8 mouse cellular contexts compared by ENCODE assay signal in the genomic region with DNA sequence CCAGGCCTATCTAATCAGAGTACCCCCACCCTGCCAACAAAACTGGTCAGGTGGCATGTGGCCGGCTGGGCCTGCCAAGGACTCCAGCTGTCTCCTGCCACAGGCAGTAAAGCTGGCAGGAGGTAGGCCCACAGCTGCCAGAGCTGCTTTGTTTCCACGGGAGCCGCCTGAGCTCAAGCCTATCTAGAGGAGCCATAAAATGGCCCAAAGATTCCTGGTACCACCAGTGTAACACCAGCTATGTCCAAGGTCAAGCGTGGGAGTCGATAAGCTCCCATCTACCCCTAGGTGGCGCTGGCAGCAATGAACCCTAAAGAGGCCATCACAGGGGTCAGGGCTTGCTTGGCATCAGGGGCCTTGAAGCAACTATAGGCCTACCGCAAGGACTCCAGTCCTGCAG. TPM values are rescaled to one million over a fixed set of nuclear protein-coding genes. Genes with fewer than 3 reads are reported as not detected.
DNase-seq lines count a peak whose midpoint lies in the region; ATAC-seq and TF ChIP-seq lines count a peak whose summit lies in the region.

No protein-coding gene starts in this region.

- H3K4me1 ChIP-seq in heart, embryonic 11.5 days (ENCODE audit: control insufficient read depth, insufficient read depth, low read length): no peaks in the 10 kb centered on the region; the same call in 1 of the 2 replicates
- H3K4me1 ChIP-seq in MEL (ENCODE audit: control insufficient read depth in 1 of 2, insufficient read depth in 2 of 2, low read length in 2 of 2): 0 out of 4 replicates have a peak, but pooled peaks cover 0 to 5% of the 10 kb centered on the region in 2 experiments
- H3K4me1 ChIP-seq in intestine, postnatal 0 days (replicated peaks; ENCODE audit: control insufficient read depth, insufficient read depth, low read length): no peaks in the 10 kb centered on the region

- no peak for ATAC-seq in heart, embryonic 11.5 days (replicated peaks; ENCODE audit: insufficient number of reproducible peaks, low FRiP score, low TSS enrichment)
- ATAC-seq in erythroid progenitor cell, adult 5-6 weeks (replicated peaks; ENCODE audit: low FRiP score, poor library complexity, severe bottlenecking): 0 out of 2 replicates have a peak, but pooled peaks have one; percentile 32
- peak; percentile 25; the same call in 1 of the 2 replicates for ATAC-seq in intestine, postnatal 0 days

- TF ChIP-seq CTCF in MEL (IDR thresholded peaks at IDR 0.05 in 2 of 3, conservative IDR thresholded peaks at IDR 0.05 in 1 of 3; ENCODE audit: control insufficient read depth in 1 of 3, insufficient read depth in 1 of 3, low read depth in 2 of 3, low read length in 3 of 3, poor library complexity in 1 of 3, severe bottlenecking in 1 of 3): peak; percentile 66 to 75 (median 66)
- peak; percentile 76 for TF ChIP-seq CTCF in intestine, postnatal 0 days (IDR thresholded peaks at IDR 0.05; ENCODE audit: low read depth)

- no peak for TF ChIP-seq POLR2A in MEL (IDR thresholded peaks at IDR 0.05; ENCODE audit: control insufficient read depth in 1 of 2, insufficient read depth in 1 of 2, low read depth in 1 of 2, low read length in 2 of 2, poor library complexity in 1 of 2)

- H3K36me3 ChIP-seq in heart, embryonic 11.5 days (ENCODE audit: control insufficient read depth, insufficient read depth, low read length): no peaks in the 10 kb centered on the region
- no peaks in the 10 kb centered on the region for H3K36me3 ChIP-seq in MEL (ENCODE audit: control insufficient read depth in 1 of 2, insufficient read depth in 2 of 2, low read length in 2 of 2)
- H3K36me3 ChIP-seq in intestine, postnatal 0 days (ENCODE audit: control insufficient read depth, insufficient read depth): peaks cover 7% of the 10 kb centered on the region; the same call in 1 of the 2 replicates

- H3K79me2 ChIP-seq in MEL (ENCODE audit: control insufficient read depth, insufficient read depth, low read length, poor library complexity): no peaks in the 10 kb centered on the region

- TF ChIP-seq RAD21 in MEL (IDR thresholded peaks at IDR 0.05; ENCODE audit: low read depth, low read length): no peak; the same call in 1 of the 2 replicates

- peak; percentile 98 for DNase-seq in heart, adult 11 months
- peak; percentile 47 for DNase-seq in MEL (ENCODE audit: low read depth, low spot score)
- DNase-seq in lung, postnatal 10 days: peak; percentile 73
- no peak for DNase-seq in layer of hippocampus, adult 8-10 months (ENCODE audit: low spot score in 2 of 2)
- no peak for DNase-seq in frontal cortex, postnatal 14 days (ENCODE audit: low spot score in 2 of 2)

- no peak overlapping the region for H3K9ac ChIP-seq in heart, embryonic 11.5 days (ENCODE audit: low read depth, low read length)
- no peak overlapping the region for H3K9ac ChIP-seq in MEL (ENCODE audit: control insufficient read depth, low read depth, low read length, poor library complexity, severe bottlenecking)
- H3K9ac ChIP-seq in intestine, postnatal 0 days (ENCODE audit: low read depth, low read length): no peak overlapping the region

- WGBS in heart, embryonic 11.5 days (ENCODE audit: insufficient replicate concordance): 62% methylated on average over 7 of the region's 7 CpGs
- 43% methylated on average over 7 of the region's 7 CpGs for WGBS in intestine, postnatal 0 days

- H3K4me3 ChIP-seq in heart, embryonic 11.5 days (ENCODE audit: low read depth, low read length): no peak overlapping the region
- no peak overlapping the region for H3K4me3 ChIP-seq in MEL (ENCODE audit: control insufficient read depth in 1 of 2, insufficient read depth in 1 of 2, low read depth in 2 of 2, low read length in 2 of 2)
- no peak overlapping the region for H3K4me3 ChIP-seq in intestine, postnatal 0 days (ENCODE audit: low read depth, low read length)

- H3K27ac ChIP-seq in heart, embryonic 11.5 days (ENCODE audit: low read depth, low read length): no peak overlapping the region
- H3K27ac ChIP-seq in MEL (ENCODE audit: control insufficient read depth, low read depth, low read length): no peak overlapping the region
- no peak overlapping the region for H3K27ac ChIP-seq in intestine, postnatal 0 days (ENCODE audit: low read depth, low read length)

- TF ChIP-seq EP300 in MEL (IDR thresholded peaks at IDR 0.05; ENCODE audit: low read depth in 1 of 2, low read length in 2 of 2): no peak

- no peak overlapping the region for H3K4me2 ChIP-seq in heart, embryonic 11.5 days
- H3K4me2 ChIP-seq in intestine, postnatal 0 days (replicated peaks; ENCODE audit: low read depth): no peak overlapping the region

- no peaks in the 10 kb centered on the region for H3K27me3 ChIP-seq in heart, embryonic 11.5 days (ENCODE audit: control insufficient read depth, insufficient read depth, low read length)
- H3K27me3 ChIP-seq in MEL (ENCODE audit: control insufficient read depth in 1 of 2, insufficient read depth in 2 of 2, low read length in 2 of 2): no peaks in the 10 kb centered on the region
- H3K27me3 ChIP-seq in intestine, postnatal 0 days (replicated peaks; ENCODE audit: control insufficient read depth, insufficient read depth, low read length): no peaks in the 10 kb centered on the region

- H3K9me3 ChIP-seq in heart, embryonic 11.5 days (replicated peaks; ENCODE audit: control insufficient read depth, low read length): peaks cover 2% of the 10 kb centered on the region; the same call in 1 of the 2 replicates
- H3K9me3 ChIP-seq in MEL (replicated peaks; ENCODE audit: insufficient read depth, low read length): no peaks in the 10 kb centered on the region
- 0 out of 2 replicates have a peak, but pooled peaks cover 3% of the 10 kb centered on the region for H3K9me3 ChIP-seq in intestine, postnatal 0 days (ENCODE audit: control insufficient read depth)

TF ChIP-seq in MEL, 35 proteins besides CTCF, POLR2A, EP300 and RAD21:
- TF ChIP-seq MYC (IDR thresholded peaks at IDR 0.05; ENCODE audit: low read depth, low read length) (no peak), HCFC1 (IDR thresholded peaks at IDR 0.05; ENCODE audit: low read depth, low read length) (no peak), GABPA (IDR thresholded peaks at IDR 0.05; ENCODE audit: low read depth, low read length) (no peak), SMC3 (IDR thresholded peaks at IDR 0.05; ENCODE audit: low read depth, low read length) (peak; percentile 39), TBP (IDR thresholded peaks at IDR 0.05; ENCODE audit: low read depth, low read length) (no peak), ELF1 (IDR thresholded peaks at IDR 0.05; ENCODE audit: low read depth, low read length) (no peak)

RNA-seq across cellular contexts. Expression of gene Lama5, which starts 17.8 kb away (rescaled TPM):
- 24.0 and 27.5 TPM in 2 replicates for polyA plus RNA-seq in heart, embryonic 11.5 days (2014; fragmentation: Nextera tagmentation; extraction: Ambion mirVana)
- total RNA-seq in MEL (2012; rRNA removed): 4.5 and 6.1 TPM in 2 replicates
- 10 to 100 TPM in 1 of 2 experiments, not detected in 1; 14.6 TPM for polyA plus RNA-seq in MEL (2012; ENCODE audit: insufficient read depth in 1 of 2, insufficient read length in 2 of 2, low read depth in 1 of 2, low replicate concordance in 2 of 2, missing spikeins in 1 of 2)
- under 0.01 and 0.42 TPM in 2 replicates for total RNA-seq in erythroid progenitor cell, adult 5-6 weeks (2015; ENCODE audit: low replicate concordance)
- 0.13 and 0.15 TPM in 2 replicates for total RNA-seq in erythroid progenitor cell, adult 5-6 weeks (2017; ENCODE audit: low replicate concordance)
- polyA plus RNA-seq in intestine, postnatal 0 days (2015; fragmentation: Nextera tagmentation; extraction: Ambion mirVana): 19.8 and 23.5 TPM in 2 replicates
- total RNA-seq in layer of hippocampus, adult 8-10 months (2022): 10 to 100 TPM in 2 of 4 experiments, 1 to 10 TPM in 2; 7.6 to 11.7 (median 10.2) TPM

RNA-seq across cellular contexts. Expression of gene Adrm1, which starts 36.6 kb away (rescaled TPM):
- polyA plus RNA-seq in heart, embryonic 11.5 days (2014; fragmentation: Nextera tagmentation; extraction: Ambion mirVana): 121 and 126 TPM in 2 replicates
- total RNA-seq in MEL (2012; rRNA removed): 287 and 295 TPM in 2 replicates
- polyA plus RNA-seq in MEL (2012; ENCODE audit: insufficient read depth in 1 of 2, insufficient read length in 2 of 2, low read depth in 1 of 2, low replicate concordance in 2 of 2, missing spikeins in 1 of 2): 100 to 1,000 TPM in 1 of 2 experiments, not detected in 1; 312 TPM
- total RNA-seq in erythroid progenitor cell, adult 5-6 weeks (2015; ENCODE audit: low replicate concordance): 47.6 and 66.7 TPM in 2 replicates
- total RNA-seq in erythroid progenitor cell, adult 5-6 weeks (2017; ENCODE audit: low replicate concordance): 24.1 and 32.6 TPM in 2 replicates
- 132 and 142 TPM in 2 replicates for polyA plus RNA-seq in intestine, postnatal 0 days (2015; fragmentation: Nextera tagmentation; extraction: Ambion mirVana)
- 100 to 1,000 TPM in 3 of 4 experiments, 10 to 100 TPM in 1; 97.9 to 107 (median 104) TPM for total RNA-seq in layer of hippocampus, adult 8-10 months (2022)

RNA-seq across cellular contexts. Expression of gene Rps21, which starts 49.3 kb away (rescaled TPM):
- 347 and 390 TPM in 2 replicates for polyA plus RNA-seq in heart, embryonic 11.5 days (2014; fragmentation: Nextera tagmentation; extraction: Ambion mirVana)
- total RNA-seq in MEL (2012; rRNA removed): 4,335 and 4,916 TPM in 2 replicates
- polyA plus RNA-seq in MEL (2012; ENCODE audit: insufficient read depth in 1 of 2, insufficient read length in 2 of 2, low read depth in 1 of 2, low replicate concordance in 2 of 2, missing spikeins in 1 of 2): 1,000 to 10,000 TPM in 1 of 2 experiments, 100 to 1,000 TPM in 1; 995 to 1,182 TPM
- total RNA-seq in erythroid progenitor cell, adult 5-6 weeks (2015; ENCODE audit: low replicate concordance): 412 and 611 TPM in 2 replicates
- total RNA-seq in erythroid progenitor cell, adult 5-6 weeks (2017; ENCODE audit: low replicate concordance): 390 and 599 TPM in 2 replicates
- 442 and 454 TPM in 2 replicates for polyA plus RNA-seq in intestine, postnatal 0 days (2015; fragmentation: Nextera tagmentation; extraction: Ambion mirVana)
- 100 to 1,000 TPM; 566 to 881 (median 750) TPM for total RNA-seq in layer of hippocampus, adult 8-10 months (2022)

Comparison
In these comparisons a context has a peak if more than half of its experiments do, and no peak if none do; other contexts are left out.
1. DNase-seq: peak in heart, adult 11 months (single experiment), MEL (single experiment) and lung, postnatal 10 days (single experiment); none in layer of hippocampus, adult 8-10 months (0 of 2) and frontal cortex, postnatal 14 days (0 of 2).